Mouse (Mus musculus) kidney, adult 8-10 months (tissue): ENCODE results near the gene Nutf2.
A peak's percentile ranks its signal among the peaks of the same experiment; 100 is the strongest.
"Not testable (repeated sequence)": the region's sequence is repeated elsewhere in the genome, so short reads cannot be mapped to it uniquely, and the experiment has no call there.

Experiments used
- DNase-seq, 2 experiments: peaks; one replicate each; pipeline ENCODE4 v3.0.0; 2022

The Nutf2 gene

DNA sequence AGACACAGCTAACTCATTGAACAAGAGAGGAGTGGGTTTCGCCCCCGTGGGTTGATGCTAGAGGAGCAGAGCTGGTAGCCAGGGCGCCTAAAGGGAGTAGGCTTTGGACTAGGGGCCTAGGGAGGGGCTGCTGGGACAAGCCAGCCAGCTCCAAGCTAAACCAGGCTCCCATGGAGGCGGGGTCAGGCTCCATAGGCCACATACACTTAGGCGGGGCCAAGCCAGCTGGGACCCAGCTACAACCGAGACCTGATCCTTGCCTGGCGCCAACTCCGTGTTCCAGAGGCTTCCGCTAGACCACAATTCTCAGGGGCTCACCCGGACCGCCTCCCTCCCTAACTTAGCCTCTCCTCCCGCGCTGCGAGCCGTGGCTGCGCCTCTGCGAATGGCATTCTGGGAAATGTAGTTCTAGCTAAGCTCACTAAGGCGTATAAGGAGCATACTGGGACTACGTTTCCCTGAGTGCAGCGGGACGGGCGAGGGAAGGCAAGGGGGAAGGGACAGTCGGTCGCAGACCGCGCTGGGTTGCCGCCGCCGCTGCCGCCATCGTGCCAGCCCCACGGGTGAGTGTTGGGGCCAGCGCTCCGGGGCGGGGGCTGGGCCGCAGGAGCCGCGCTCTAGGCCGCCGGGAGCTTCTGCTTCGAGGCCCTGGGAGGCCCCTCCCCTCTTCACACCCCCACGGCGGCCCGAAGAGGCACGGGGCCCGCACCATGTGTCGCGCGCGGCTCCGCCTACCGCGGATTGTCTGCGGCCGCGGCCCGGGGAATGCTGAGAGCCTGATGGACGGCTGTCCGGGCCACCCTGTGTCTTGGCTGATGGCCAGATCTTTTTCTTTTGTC is at the start of gene Nutf2:
Gene Nutf2, plus strand, starts transcription at position 438 of the 839 bp plus-strand sequence.
- DNase-seq, result peak; percentile 96 to 98

DNA sequence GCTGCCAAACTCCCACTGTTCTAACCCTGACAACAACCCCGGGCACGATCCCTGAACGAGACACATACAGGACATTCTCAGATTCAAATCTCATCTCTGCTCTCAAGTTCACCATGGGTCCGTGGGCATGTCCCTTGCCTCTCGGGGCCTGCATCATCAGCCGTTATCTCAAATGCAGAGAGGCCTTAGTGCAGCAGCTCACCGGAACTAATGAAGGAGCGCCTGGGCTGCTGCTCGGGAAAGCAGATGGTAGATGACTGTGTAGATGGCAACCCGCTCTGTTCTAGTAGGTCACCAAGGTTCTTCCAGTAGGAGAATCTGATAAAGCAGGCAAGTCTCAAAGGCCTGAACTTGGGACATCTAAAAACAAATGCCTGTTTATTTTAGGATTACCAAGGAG is 49.3 kb upstream of the Nutf2 start:
- no peak for DNase-seq

- no peak for DNase-seq
These were observed 48.8 kb upstream of the Nutf2 start for GRCm38 (mm10) chr8:105811543-105811942.

DNA sequence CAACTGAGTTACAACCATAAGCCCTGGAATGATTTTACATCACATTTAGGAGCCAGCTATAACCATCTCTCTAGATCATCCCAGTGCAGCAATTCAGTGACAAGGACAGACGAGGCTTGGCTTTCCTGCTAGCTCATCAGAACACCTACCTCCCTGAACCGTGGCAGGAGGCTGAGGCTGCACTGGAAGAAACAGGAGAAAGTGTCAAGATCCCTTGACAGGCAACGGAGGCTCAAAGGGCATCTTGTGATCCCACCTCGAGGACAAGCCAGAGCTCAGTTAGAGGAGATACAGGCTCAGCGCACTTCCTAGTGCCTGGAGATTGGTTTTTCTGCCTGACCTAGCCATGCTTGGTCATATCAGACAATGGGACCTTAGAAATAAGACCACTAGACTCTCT is 47.9 kb upstream of the Nutf2 start:
- peak; percentile 25 to 50 for DNase-seq

- DNase-seq, result no peak
These were observed 47.1 kb upstream of the Nutf2 start for GRCm38 (mm10) chr8:105813241-105813640.

GRCm38 (mm10) chr8:105819659-105820058 is 40.7 kb upstream of the Nutf2 start:
- no peak for DNase-seq

DNA sequence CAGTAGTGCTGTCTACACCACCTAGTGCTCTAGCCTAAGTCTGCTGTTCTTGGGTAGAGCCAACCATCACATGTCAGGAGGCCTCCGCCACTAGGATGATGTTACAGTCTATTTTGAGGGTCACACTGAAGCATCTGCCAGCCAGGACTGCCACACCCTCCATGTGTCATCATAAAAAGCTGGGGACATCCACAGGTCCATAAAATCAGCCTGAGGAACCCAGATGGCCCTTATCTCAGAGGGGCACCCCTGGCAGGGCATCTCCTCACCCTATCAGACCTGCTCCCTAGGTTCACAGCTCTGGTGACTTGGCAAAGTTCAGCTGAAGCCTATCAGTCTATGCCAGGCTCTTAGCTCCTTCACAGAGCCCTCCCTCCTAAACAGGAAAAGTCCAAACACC is 39.5 kb upstream of the Nutf2 start:
- DNase-seq, result no peak

DNA sequence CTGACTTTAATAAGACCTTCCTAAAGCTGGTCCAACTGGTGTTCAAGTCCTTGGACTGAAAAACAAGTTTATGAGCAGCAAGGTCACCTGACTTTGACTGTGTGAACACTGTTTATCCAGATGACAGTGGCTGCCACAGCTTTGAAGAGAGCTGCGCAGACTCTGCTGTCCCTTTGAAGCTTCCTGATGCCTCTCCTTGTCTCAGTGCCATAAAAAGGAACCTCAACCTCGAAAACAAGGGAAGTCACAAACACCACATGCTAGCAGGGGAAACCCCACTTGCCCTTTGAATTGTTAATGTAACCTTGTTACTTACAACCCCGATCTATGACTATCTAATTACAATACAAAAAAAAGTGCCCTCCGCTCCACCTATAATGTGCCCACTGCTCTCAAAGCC is 34.9 kb upstream of the Nutf2 start:
- DNase-seq, result no peak

- DNase-seq, result no peak
These were observed 34.0 kb upstream of the Nutf2 start for GRCm38 (mm10) chr8:105826379-105826778.

- peak; percentile 98 to 99 for DNase-seq
These were observed 33.2 kb upstream of the Nutf2 start, which contains the start of the genes Ranbp10 and Tsnaxip1 for GRCm38 (mm10) chr8:105826861-105827848. Ranbp10 (minus strand) TSS chr8:105827350. Tsnaxip1 (plus strand) TSS chr8:105827731.

DNA sequence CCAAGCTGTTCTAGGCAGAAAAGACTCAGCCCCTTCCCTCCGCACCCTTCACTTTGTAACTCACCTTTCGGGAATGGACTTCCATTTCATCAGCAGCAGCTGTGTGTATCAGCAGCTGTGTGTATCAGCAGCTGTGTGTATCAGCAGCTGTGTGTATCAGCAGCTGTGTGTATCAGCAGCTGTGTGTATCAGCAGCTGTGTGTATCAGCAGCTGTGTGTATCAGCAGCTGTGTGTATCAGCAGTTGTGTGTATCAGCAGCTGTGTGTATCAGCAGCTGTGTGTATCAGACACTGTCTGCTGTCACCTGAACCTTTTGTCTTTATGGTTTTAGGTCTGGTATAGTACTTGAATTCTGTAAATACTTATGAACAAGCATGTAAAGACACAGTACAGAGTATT is 26.6 kb upstream of the Nutf2 start:
- DNase-seq, result not testable (repeated sequence)

- DNase-seq, result peak; percentile 75 to 88
These were observed 25.1 kb upstream of the Nutf2 start for GRCm38 (mm10) chr8:105835318-105835717.

- no peak for DNase-seq
These were observed 23.4 kb upstream of the Nutf2 start for GRCm38 (mm10) chr8:105836991-105837390.

GRCm38 (mm10) chr8:105839209-105839608 is 21.2 kb upstream of the Nutf2 start:
- DNase-seq, result no peak

DNA sequence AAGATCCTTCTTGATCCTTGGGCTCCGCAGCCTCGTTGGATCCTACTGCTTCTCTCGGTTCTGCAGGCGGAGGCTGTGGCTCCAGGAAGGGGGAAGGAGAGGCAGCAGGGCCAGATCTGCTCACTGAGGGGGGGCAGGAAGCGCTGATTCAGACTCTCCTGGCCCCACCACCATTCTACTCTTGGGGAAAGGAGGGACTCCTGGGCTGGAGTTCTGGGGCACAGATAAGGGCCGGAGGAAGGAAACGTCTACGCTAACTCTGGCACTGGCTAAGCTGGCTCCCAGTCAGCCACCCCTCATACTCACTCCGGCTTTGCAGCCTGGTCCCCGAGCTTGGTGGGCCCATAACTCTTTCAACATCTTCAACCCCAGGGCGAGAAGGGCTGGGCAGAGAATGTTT is 13.7 kb upstream of the Nutf2 start:
- no peak for DNase-seq

DNA sequence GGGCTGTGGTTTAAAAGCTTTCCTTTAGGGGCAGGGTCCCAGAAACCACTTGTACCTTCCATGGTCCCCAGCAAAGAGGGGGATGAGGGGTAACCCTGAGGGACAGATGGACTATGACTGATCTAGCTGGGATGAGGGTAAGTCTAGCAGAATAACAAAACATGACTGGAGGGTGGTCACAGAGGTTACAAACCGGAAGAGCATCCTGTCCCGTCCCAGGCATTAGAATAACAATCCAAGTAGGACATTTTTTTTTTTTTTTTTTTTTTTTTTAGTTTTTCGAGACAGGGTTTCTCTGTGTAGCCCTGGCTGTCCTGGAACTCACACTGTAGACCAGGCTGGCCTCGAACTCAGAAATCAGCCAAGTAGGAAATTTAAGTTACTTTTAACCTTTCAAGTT is 10.4 kb upstream of the Nutf2 start:
- no peak for DNase-seq

GRCm38 (mm10) chr8:105850611-105851010 is 9.8 kb upstream of the Nutf2 start:
- peak in 1 of 2 experiments; percentile 4 for DNase-seq

- peak; percentile 84 to 87 for DNase-seq
These were observed 8.7 kb upstream of the Nutf2 start for GRCm38 (mm10) chr8:105851651-105852143.

DNA sequence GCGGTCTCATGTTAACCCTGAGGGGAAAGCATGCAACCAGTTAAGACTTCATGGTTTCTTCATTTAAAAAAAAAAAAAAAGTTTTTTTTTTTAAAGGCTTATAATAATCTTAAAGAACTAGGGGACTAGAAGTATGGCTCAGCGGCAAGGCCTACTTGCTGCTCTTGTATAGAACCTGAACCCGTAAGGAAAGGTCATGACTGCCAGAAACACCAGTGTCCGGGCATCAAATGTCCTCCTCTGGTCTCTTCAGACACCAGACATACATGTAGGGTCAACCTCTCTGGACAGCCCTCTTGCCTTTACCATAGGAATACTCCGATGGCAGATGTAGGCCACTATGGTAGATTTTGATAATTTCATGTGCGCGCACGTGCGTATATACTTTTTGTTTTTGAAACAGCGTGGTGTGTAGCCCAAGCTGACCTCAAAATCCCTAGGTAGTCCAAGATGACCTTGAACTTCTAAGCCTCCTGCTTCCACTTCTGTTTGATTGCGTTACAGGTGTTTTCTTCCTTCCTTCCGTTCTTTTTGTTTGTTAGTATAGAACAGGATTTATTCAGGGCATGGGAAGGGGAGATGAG is 8.1 kb upstream of the Nutf2 start:
- DNase-seq, result no peak

DNA sequence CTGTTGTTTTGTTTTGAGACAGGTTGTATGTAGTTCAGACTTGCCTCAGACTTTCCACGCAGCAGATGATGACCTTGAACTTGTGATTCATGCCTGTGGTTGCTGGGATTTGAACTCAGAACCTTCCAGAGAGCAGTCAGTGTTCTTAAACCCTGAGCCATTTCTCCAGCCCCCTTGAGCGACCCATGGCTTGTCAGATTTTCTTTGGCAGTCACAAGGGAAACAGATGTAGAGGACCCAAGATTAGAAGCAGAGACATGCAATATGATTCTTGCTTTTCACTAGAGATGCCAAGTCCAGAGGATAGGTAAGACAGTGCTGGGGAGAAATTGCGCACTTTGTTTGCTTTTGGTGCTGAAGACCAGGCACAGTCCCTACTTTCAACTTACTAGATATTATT is 7.2 kb upstream of the Nutf2 start, which contains the start of gene Cenpt:
Gene Cenpt, minus strand, starts transcription at position 101 of the 400 bp plus-strand sequence.
- no peak for DNase-seq

DNA sequence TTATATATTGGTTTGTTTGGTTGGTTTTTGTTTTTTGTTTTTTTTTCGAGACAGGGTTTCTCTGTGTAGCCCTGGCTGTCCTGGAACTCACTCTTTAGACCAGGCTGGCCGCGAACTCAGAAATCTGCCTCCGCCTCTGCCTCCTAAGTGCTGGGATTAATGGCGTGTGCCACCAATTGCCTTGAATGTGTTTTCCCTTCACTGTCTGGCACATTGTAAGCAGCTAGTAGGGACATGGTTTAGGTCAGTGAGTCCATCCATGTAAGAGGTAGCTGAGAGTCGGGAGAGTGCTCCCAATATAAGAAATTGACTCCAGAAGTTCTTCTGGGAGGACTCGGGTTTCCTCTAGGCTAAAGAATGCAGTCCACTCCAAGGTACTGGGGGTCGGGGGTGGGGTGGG is 6.1 kb upstream of the Nutf2 start:
- no peak for DNase-seq

GRCm38 (mm10) chr8:105854715-105855216 is 5.6 kb upstream of the Nutf2 start, which contains the start of gene Thap11:
Thap11 (plus strand) TSS chr8:105855132.
- peak; percentile 87 to 91 for DNase-seq
